Mouse (Mus musculus): Measurements from ENCODE around the gene Tiparp.

Tiparp gene

GRCm38 (mm10) chr3:65528614-65529470, 632 bp downstream of the Tiparp start:
- peak; percentile 13 for DNase-seq (ENCODE audit: extremely low read depth, low read depth)

- peak; percentile 48 for DNase-seq (ENCODE audit: extremely low read depth, low read depth)
Observed at GRCm38 (mm10) chr3:65529471-65530215, 1.4 kb downstream of the Tiparp start.

- no peak for DNase-seq (ENCODE audit: extremely low read depth, low read depth)
Observed at GRCm38 (mm10) chr3:65533014-65533413, 4.8 kb downstream of the Tiparp start.

GRCm38 (mm10) chr3:65533598-65533997, 5.4 kb downstream of the Tiparp start:
- no peak for DNase-seq (ENCODE audit: extremely low read depth, low read depth)

GRCm38 (mm10) chr3:65534488-65534887, 6.3 kb downstream of the Tiparp start:
- DNase-seq (ENCODE audit: extremely low read depth, low read depth) = no peak

GRCm38 (mm10) chr3:65535087-65535761, 7.0 kb downstream of the Tiparp start:
- DNase-seq (ENCODE audit: extremely low read depth, low read depth) = no peak

GRCm38 (mm10) chr3:65537288-65537687, 9.1 kb downstream of the Tiparp start:
- no peak for DNase-seq (ENCODE audit: extremely low read depth, low read depth)

GRCm38 (mm10) chr3:65540906-65541551, 12.8 kb downstream of the Tiparp start:
- DNase-seq (ENCODE audit: extremely low read depth, low read depth) = no peak

GRCm38 (mm10) chr3:65541552-65541935, 13.3 kb downstream of the Tiparp start:
- DNase-seq (ENCODE audit: extremely low read depth, low read depth) = no peak

GRCm38 (mm10) chr3:65549785-65550184, 21.6 kb downstream of the Tiparp start:
- no peak for DNase-seq (ENCODE audit: extremely low read depth, low read depth)

GRCm38 (mm10) chr3:65551065-65551464, 22.9 kb downstream of the Tiparp start:
- DNase-seq (ENCODE audit: extremely low read depth, low read depth) = no peak

- DNase-seq (ENCODE audit: extremely low read depth, low read depth) = no peak
Observed at GRCm38 (mm10) chr3:65554633-65555032, 26.4 kb downstream of the Tiparp start.

GRCm38 (mm10) chr3:65558679-65559078, 30.5 kb downstream of the Tiparp start:
- no peak for DNase-seq (ENCODE audit: extremely low read depth, low read depth)

GRCm38 (mm10) chr3:65562212-65562611, 34.0 kb downstream of the Tiparp start:
- DNase-seq (ENCODE audit: extremely low read depth, low read depth) = no peak

GRCm38 (mm10) chr3:65562694-65563093, 34.5 kb downstream of the Tiparp start:
- no peak for DNase-seq (ENCODE audit: extremely low read depth, low read depth)

GRCm38 (mm10) chr3:65563926-65564624, 35.9 kb downstream of the Tiparp start:
- no peak for DNase-seq (ENCODE audit: extremely low read depth, low read depth)

GRCm38 (mm10) chr3:65565632-65566300, 37.6 kb downstream of the Tiparp start:
- DNase-seq (ENCODE audit: extremely low read depth, low read depth) = no peak

GRCm38 (mm10) chr3:65569941-65570340, 41.7 kb downstream of the Tiparp start:
- DNase-seq (ENCODE audit: extremely low read depth, low read depth) = no peak

- no peak for DNase-seq (ENCODE audit: extremely low read depth, low read depth)
Observed at GRCm38 (mm10) chr3:65573516-65573915, 45.3 kb downstream of the Tiparp start.

GRCm38 (mm10) chr3:65577602-65578001, 49.4 kb downstream of the Tiparp start:
- DNase-seq (ENCODE audit: extremely low read depth, low read depth) = no peak
